Mouse (Mus musculus): ENCODE results near the gene Rhox2a.
"Not testable (repeated sequence)": the region's sequence is repeated elsewhere in the genome, so short reads cannot be mapped to it uniquely, and the experiment has no call there.

The Rhox2a gene

DNA sequence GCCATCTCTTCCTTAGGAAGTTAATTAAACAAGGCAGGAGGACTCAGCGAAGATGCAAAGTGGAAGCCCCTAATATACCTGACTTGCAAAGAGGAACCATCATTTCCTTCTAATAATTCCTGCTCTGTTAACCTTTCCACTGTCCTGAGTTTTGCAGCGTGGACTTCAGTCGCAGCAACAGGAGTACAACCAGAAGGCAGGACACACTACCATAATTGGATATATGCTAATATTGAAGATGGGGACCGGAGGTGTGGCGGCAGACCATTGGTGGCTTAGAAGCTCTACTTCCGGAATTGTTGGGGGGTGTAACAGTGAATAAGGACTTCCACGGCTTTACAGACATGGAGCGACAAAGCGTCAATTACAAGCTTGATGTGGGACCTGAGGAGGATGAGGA is at the start of gene Rhox2a:
Gene Rhox2a, plus strand, starts transcription at position 301 of the 400 bp plus-strand sequence.
- not testable (repeated sequence) for DNase-seq (ENCODE audit: low spot score)

DNA sequence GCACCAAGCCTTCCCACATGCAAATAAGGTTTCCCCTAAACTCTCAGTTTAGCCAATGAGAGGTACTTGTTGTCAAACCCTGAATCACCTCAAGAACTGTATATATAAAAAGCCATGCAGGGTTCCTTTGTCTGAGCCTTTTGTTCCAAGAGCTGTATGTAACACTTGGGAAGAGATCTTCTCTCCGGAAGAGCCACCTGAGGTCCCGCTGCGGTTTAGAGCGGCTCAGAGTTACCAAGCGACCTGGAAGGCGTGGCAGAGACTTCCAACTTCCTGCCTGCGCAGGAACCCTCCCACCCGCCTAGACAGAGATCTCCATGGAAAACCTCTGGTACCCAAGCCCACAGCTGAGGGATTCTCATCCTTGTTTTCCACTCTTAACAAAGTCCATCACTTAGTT is 46.1 kb upstream of the Rhox2a start:
- DNase-seq (ENCODE audit: low spot score): no peak

DNA sequence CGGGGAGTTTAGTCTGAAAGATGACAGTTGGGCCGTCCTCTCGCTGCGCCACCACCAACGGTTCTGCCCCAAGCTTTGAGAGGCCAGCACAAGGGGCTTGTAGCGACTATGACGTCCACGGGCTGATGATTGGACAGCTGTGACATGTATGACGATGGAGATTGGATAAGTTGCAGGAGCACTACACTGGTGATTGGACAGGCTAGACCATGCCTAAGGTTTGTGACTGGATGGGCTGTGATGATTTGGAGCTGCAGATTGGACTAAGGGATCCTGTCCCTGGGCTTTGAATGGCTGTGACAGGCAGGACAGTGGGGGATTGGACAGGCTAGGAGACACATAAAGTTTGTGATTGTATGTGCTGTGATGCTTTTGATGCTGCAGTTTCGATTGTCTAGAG is 33.8 kb upstream of the Rhox2a start, which contains the start of gene Gm9:
Gene Gm9, minus strand, starts transcription at position 101 of the 400 bp plus-strand sequence.
- no peak for DNase-seq (ENCODE audit: low spot score)

DNA sequence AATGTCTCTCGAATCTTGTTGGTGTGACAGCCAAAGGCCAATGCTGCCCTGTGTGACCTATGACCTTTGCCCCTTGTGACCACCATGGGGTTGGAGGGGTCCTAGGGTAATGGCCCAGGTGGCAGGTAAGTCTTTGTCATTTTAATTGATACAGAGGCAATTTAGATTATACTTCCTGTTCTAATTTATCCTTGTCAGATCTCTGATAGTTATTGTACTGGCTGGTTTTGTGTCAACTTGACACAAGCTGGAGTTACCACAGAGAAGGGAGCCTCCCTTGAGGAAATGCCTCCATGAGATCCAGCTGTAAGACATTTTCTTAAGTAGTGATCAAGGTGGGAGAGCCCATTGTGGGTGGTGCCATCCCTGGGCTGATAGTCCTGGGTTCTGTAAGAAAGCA is 22.6 kb upstream of the Rhox2a start, which contains the start of gene Rhox1:
Gene Rhox1, minus strand, starts transcription at position 101 of the 400 bp plus-strand sequence.
- DNase-seq (ENCODE audit: low spot score): not testable (repeated sequence)

DNA sequence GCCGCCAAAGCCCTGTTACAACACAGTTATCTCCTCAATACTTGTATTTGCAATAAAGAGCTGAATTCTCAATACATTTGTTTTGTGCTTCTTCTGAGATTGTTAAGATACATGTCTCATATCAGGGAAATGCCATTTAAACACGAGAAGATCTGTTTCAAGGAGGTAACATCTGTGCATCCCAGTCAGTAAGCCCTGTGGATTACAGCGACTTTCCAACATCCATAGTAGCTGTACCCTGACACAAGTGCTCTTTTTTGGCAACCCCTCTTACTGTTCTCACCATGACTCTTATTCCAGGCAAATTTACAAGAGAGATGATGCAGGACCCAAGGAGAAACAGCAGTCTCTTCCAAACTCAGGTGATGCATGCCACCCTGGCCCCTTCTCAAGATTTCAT is 4.8 kb downstream of the Rhox2a start, which contains the start of gene Rhox3a:
Gene Rhox3a, plus strand, starts transcription at position 301 of the 400 bp plus-strand sequence.
- not testable (repeated sequence) for DNase-seq (ENCODE audit: low spot score)

DNA sequence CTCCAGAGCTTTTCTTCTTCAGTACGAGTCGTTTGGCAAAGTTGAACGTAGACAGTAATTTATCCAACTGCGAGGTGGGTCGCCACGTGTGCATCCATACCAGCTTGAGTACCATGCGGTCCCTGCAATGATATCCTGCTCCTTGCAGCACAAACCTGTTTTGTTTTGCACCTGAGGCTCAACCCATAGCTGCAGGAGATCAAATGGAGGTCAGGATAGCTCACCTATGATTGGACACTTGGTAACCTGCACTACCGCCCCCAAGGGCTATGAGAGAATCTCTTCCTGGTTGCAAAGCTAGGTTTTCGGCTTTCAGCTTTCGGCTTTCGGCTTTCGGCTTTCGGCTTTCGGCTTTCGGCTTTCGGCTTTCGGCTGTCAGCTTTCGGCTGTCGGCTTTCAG is 20.3 kb downstream of the Rhox2a start, which contains the start of gene Rhox4a:
Gene Rhox4a, plus strand, starts transcription at position 301 of the 400 bp plus-strand sequence.
- DNase-seq (ENCODE audit: low spot score): not testable (repeated sequence)

Data from embryo, embryonic 10 days (tissue).